Mouse (Mus musculus) telencephalon, adult 2 months (tissue): ENCODE data around the gene Slc2a3.
"Not testable (repeated sequence)": the region's sequence is repeated elsewhere in the genome, so short reads cannot be mapped to it uniquely, and the experiment has no call there.

Experiments
- DNase-seq: peaks from one replicate; pipeline ENCODE4 v3.0.0-alpha.2; 2011; ENCODE audit warnings: low read depth, low spot score

Slc2a3 gene

DNA sequence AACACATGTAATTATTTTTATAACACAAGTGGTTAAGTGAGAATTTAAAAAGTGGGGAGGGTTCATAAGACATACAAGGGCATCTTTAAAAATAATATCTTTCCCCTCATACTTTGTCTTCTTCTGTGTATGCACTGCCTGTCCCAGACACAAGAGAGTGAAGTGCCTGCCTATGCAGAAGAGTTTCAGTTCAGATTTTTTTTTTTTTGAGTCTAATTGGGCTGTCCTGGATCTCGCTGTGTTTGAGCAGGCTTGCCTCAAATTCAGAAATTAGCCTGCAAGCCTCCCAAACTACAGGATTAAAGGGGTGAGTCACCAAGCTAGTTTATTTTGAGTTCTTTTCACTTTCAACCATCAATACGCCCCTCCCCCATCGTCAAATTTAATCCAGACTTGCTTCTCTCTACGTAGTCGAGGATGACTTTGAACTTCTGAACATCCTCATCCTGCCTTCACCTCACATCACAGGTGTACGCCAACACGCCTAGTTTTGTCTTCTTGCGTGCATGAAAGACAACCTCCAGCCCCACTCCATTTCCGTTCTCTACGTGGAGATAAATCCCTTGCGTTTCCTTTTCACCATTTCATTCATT is 8.7 kb upstream of the Slc2a3 start:
- DNase-seq, result no peak

DNA sequence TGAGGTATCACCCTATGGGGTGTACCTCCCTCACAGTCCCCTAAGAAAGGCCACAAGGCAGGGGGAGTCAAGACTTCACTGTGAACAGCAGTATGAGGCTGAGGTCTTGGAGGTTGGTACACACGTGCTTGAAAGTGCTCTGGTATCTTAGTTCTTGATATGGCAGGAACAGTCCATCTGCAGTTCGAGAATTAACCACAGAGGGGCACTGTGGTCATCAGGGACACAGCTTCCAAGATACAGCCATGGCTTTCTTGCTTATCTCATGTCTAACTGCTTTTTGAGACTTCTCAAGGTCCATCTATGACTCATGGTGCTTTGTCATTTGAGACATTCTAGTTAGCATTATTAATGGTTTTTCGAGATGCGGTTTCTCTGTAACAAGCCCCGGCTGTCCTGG is 3.0 kb upstream of the Slc2a3 start:
- DNase-seq, result no peak

DNA sequence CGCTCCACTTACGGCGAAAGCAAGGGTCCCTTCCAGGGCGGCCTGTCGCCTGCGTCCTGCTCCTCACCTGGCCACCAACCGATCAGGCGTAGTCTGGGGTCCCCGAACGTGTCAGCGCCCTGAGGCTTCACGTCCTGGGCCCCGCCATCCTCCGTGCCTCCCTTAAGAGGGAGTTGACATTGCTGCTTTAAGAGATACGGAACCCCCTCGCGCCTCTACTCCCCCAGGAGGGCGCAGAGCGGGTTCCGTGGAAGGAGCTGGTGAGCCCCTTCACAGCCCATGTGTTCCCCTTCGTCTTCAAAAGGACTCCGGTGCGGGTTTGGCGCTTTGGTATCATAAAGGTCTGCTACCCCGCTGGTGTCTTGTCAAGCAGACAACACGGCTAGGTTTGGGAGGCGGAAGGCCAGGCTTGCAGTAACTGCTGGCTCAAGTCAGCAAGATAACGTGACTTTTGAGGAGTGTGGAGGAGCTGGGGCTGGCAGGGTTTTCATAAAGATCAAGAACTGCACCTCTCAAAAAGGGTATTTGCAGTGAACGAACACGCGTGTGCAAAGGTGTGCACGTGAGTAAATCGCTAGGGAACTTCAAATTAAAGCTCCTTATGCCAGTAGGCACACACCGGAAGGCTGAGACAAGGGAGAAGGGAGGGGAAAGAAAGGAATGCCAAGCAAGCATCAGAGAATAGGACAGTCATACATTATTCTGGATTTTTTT is 518 bp upstream of the Slc2a3 start:
- no peak for DNase-seq

DNA sequence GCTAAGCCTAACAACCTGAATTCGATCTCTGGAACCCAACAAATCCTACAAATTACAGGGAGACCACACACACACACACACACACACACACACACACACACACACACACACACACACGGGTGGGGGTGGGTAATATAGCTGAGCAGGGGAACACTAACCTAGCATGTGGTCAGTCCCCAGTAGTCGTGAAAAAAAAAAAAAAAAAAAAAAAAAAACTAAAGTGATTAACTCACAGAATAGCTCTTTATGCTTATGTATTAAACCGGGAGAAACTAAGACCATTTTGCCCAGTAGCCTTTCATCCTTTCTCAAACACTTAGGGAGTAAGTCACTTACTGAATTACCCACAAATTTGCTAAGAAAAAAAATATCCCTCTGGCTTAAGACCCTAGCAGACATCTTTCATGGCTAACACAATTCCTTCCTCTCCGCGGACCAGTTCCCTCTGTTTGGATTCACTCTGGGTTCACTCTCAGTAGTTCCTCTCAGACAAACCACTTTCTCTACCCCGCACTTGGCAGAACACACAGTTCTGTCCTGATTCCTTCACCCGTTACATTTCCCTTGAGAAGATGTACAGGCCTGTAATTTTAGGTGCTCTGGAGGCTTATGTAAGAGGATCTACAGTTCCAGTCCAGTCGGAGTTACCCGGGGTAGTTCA is 670 bp downstream of the Slc2a3 start:
- DNase-seq, result peak; percentile 81

DNA sequence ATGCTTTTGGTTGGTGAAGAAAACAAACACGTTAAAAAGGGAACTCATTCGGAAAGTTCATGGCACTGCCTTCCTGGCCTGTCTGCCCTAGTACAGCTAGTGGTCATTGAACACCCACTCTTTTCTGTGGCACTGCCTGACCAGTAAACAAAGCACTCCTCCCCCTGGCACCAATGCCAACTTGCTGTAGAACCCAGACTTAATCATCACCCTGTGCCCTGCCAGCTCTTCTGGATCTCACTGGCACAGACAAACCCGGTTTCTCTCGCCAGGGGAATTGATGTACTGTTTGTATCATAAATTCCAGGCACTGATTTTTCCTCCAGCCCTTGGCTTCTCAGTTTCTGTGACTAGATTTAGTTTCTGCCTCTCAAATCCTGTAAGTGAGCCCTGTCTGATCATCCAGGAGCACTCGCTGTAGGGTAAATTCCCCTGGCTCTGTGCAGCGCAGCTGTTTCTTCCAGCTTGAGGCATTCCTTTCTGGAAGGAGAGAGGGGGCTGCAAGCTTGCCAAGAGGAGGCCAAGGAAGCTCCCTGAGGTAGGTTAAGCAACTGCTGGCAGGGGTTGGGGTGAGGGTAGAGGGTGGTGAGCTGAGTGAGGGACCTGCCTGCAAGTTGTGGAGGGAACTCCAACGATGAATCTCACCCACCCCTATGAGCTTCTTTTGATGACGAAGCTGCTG is 6.0 kb downstream of the Slc2a3 start:
- DNase-seq, result no peak

DNA sequence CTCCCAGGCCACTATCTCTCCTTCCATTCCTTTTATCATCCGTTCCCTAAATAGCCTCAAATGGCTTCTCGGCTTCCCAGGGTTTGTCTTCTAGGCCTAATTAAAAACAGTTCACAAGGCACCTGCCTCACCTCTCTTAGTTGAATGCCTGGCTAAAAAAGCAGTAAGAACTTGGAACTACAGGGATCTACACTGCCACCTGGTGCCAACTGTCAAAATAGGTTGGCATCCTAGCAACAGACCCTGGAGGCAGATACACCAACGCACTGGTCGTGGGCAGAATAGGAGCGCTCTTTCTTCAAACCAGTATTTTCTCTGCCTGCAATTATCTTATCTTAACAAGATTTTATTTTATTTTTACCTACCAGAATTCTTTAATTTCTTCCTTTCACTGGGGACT is 15.2 kb downstream of the Slc2a3 start:
- DNase-seq, result peak; percentile 89

DNA sequence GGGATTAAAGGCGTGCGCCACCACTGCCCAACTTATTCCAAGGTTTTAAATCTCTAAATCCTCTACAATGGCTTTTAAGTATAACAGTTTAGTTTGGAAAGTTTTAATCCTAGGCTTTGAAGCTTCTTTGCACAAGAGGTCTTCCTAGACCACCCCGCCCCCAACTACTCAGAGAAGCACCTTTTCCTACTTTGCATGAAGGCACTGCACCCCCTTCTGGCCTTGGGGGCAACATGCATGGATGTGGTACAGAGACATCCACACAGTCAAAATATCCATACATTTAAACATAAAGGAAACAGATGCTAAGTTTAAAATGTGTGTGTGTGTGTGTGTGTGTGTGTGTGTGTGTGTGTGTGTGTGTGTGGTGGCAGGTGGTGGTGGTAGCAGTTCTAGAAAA is 16.6 kb downstream of the Slc2a3 start:
- no peak for DNase-seq

DNA sequence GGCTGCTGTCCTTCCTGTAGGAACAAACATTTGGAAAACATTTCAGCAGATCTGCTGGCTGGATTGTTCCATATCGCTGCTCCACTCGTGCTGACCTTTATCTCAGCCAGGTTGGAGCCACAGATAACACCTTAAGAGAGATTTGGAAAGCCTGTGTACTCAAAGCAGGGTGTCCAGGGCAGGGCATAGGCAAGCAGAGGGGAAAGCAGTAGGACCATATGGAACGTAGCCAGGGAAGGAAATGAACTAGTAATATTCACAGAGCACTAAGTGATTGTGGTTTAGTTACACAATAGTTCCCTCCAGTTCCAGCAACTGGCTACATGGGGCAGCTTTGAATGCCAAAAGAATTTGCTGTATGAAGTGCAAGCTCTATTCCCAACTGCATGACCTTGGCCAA is 19.3 kb downstream of the Slc2a3 start:
- no peak for DNase-seq

DNA sequence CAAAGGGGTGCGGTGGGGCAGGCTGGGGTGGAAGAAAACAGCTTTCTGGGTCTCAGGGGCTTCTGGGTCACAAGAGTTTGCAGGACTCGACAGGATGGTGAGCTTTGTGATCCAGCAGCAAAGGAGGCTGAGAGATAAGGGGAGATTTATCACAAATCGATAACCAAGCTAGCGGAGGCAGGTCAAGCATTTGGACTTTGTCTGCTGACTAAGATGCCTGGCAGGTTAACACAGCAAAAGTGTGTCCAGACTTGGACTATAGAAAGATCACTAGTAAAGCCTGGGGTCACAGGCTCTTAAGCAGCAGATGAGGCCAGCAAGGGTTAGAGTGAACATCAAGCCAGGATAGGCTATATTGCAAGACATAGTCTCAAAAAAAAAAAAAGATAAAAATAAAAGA is 20.3 kb downstream of the Slc2a3 start:
- no peak for DNase-seq

DNA sequence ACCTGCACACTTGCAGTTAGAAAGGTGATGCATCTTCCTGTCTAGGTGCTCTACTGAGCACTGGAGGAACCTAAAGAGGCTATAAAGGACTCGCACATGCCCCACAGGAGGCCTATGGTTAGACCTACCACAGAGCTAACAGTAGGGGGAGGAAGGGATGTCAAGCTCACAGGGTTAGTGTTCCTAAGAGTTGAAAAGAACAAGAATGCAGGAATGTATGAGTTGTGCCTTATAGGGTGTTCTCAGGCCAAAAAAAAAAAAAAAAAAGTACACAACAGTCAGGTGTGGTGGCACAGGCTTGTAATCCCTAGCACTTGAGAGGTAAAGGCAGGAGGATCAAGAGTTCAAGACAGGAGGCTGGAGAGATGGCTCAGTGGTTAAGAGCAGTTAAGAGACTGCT is 21.5 kb downstream of the Slc2a3 start:
- no peak for DNase-seq

DNA sequence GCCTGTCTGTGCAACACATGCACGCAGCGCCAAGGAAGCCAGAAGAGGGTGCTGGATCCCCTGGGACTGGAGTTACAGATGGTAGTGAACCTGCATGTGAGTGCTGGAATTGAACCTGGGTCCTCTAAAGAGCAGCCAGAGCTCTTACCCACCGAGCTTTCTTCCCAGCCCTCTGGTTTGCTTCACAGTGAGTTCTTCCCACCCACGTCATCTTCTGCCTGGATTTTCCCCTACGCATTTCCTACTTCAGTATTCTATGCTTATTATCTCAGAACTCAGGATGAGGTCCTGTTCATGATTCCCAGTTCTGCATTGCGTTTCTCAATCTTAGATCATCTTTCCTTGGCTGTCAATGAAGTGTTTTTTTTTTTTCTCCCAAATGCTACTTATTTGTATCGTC is 25.4 kb downstream of the Slc2a3 start:
- DNase-seq, result no peak

DNA sequence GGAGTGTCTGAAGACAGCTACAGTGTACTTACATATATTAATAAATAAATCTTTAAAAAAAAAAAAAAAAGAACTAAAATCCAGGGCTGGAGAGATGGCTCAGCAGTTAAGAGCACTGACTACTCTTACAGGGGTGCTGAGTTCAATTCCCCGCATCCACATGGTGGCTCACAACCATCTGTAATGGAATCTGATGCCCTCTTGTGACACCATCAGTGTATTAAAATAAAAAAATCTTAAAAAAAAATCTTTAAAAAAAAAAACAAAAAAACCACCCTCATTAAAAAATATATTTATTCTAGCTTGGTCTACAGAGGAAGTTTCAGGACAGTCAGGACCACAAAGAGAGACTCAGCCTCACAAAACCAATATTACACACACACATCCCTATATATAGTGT is 27.1 kb downstream of the Slc2a3 start:
- DNase-seq, result no peak

DNA sequence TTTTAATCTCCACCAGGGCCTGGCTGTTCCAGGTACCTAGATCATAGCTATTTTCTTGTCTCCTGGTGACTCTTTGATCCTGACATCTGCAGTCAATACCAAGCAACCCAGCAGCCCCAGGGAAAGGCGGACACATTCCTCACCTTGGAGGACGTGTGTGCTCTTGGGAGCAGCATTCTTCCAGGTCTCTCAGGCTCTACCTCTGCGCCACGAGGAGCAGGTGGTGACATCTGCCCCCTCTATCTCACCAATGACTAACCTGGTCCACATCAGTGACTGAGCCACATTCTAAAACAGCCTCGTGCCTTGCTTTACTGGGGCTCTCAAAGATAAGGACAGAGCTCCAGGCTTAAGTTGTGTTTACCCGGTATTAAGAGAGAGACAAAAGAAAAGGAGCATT is 28.7 kb downstream of the Slc2a3 start:
- DNase-seq, result no peak

DNA sequence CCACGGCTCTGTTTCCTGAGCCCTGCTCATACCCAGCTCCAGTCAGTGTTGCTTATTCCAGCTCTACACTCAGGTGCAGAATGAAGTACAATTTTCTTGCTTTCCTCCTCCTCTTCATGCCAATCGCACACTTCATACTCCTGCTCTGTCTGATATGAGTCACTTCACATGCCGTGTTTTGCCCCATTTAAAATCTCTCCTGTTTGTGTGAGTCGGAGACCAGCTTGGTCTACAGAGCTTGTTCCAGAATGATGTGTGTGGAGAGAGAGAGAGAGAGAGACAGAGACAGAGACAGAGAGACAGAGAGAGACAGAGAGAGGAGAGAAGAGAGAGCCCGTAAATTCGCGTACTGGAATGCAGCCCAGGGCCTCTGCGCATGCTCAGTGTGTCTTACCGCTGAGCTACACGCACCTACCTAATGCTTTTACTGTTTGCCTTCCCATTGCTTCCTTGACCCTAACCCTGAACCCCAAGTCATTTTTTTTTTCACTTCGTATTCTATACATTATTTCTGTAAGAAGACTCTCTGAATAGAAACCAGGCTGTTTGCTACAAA is 30.6 kb downstream of the Slc2a3 start:
- DNase-seq, result no peak

DNA sequence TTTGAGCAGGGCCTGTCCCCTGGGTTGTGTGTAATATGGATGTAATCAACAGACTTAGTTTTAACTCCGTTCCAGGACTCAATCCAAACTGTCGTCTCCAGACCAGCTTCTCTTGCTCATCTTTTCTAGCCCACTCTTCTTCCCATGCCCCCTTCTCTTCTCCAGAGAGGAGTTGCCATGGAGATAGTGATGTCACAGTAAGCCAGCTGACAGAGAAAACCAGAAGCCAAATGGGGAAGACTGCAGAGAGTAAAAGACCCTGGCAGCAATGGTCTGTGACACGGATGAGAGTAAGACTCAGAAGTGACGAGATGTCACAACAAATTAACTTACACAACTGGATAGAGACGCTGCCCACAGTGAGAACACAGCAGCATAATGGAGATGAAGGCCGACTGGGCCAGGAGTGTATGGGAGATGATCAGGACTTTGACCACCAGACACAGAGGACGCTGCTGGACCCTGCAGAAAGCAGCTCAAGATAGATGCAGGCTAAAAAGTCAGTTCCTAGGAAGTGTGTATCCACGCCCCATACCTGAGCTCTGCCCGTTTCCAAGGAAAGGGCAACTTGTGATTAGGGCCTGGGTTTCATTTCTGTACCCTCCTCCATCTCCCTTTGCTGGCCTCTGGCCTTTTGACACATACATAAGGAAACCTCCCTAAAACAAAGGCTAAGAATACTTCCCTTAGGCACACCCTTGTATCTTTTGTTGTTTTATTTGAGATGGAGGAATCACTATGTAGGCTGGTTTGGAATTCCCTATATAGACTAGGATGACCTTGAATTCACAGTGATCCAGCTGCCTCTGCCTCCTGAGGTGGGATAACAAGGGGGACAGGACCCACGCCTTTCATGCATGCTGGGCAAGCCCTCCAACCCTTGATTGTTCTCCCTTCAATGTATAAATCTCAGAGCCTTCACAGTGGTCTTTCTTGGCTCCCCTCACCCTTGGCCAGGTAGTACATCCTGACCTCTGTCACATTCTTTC is 31.4 kb downstream of the Slc2a3 start:
- DNase-seq, result peak; percentile 74

DNA sequence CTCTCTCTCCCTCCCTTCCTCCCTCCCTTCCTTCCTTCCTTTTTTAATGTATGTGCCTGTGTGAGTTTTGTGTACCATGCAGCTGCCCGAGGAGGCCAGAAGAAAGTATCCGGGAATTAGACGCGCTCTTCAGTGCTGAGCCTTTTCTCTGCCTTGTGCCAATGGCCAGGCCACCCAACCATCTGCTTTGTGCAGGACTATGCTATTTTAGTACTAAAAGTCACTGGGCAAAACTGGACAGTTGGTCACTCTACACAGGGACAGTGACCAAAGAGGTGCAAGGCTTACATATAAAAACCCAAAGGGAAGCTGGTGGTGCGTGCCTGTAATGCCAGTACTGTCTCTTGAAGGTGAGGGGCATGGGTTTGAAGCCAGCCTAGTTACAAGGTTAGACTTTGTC is 33.2 kb downstream of the Slc2a3 start:
- DNase-seq, result no peak

DNA sequence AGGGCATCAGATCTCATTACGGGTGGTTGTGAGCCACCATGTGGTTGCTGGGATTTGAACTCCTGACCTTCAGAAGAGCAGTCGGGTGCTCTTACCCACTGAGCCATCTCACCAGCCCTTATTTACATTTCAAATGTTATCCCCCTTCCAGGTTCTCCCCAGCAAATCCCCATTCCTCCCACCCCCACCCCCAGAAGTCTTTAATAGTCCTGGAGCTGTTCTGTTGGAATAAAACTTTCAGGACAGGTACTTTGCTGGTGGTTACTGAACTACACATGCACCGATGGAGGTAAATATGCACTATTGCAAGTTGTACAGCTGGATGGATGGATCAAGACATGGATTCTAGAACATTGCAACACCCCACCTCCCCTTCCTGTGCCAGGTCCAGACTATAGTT is 34.4 kb downstream of the Slc2a3 start:
- not testable (repeated sequence) for DNase-seq

DNA sequence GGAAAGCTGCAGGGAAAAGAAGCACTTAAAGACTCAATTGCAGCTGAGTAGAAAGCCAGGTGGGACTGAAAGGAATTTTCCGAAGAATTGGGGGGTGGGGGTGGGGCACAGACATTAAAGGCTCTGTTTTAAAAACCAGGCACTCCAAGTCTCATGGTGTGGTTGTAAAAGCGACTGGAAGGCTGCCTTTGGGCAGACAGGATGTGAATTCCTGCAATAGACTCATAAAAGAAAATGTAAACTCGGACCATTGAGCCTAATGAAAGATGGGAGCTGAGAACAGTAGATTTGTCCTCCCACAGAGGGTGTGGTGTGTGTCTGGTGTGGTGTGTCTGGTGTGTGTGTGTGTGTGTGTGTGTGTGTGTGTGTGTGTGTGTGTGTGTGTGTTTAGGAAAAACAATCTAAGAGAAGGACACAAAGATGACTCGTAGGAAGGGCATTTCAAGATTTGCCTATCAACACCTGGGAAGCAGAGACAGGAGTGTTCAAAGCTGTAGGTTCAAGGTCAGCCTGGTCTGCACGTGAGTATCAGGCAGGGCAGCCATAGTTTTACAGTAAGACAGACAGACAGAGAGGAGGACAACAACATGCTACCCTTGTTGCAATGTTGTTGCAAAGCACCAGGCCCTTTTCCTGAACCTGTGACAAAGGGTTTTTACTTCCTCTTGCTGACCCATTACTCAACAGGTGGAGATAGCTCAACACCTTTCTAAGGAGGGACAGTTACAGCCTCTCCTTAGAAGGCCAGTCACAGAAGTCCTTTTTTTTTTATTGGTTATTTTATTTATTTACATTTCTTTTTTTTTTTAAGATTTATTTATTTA is 35.1 kb downstream of the Slc2a3 start:
- no peak for DNase-seq

DNA sequence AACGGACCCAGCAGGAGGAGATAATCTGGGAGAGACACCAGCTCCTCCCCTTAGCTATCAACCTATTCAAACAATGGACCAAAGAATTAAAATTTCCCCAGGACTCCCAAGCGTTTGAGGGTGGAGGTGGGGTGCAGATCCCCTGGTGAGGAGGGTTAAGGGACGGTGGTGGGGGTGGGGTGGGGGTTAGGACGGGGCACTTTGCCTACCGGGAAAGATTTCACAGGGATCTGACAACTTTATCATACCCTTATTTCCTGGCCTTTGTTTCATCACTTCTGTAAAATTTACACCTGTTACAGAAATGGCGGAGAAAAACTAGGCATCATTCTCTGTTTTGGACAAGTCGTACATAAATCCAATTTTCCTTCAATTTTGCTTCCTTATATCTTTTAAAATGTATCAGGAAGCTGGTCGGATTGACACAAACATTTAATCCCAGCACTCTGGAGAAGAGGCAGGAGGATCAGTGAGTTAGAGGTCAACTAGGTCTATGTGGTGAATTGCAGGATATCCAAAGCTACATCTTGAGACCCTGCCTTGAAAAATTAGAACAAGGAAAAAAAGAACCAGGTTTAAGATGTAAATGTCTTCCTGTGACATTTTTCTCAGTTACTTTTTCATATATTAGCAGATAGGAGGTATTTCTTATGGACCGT is 36.0 kb downstream of the Slc2a3 start:
- no peak for DNase-seq
